Mouse (Mus musculus) mesoderm, embryonic 11.5 days (tissue): ENCODE data around the gene Necap1.

Experiments used
- DNase-seq: peaks from one replicate; pipeline ENCODE4 v3.0.0-alpha.2; 2012; ENCODE audit warnings: low read depth, low spot score

Gene Necap1

DNA sequence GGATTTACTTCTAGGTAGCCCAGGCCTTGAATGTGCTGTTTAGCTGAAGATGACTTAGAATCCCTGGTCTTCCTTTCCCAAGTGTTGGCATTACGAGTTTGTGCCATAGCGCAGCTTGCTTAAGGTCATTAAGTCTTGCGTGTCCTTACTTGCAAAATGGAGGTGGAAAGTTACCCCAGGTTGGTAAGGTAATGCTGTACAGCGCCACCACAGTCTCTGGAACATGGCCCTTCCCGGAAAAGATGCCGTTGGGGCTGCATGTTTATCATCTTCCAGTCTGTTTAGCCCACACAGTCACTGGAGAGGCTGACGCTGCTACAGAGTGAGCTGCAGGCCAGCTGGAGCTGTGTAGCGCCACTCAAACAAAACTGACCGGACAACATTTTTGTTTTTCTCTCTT is 9.3 kb downstream of the Necap1 start:
- DNase-seq: no peak

DNA sequence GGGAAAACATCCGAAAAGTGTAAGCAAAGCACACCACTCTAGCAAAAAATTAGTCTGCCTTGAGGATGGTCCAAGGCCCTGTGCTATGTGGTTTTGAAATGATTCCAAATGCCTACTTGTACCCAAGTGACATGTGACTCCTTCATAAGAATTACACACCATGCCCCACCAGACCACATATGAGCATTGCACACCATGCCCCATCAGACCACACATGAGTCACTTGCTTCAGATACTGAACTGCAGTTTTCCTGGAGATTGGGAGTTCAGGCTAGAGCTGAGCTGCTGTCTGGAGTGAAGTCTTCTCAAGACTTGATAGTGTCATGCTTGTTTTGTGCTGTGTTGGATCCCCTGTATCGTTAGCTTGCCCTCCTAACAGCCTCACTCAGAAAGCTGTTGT is 15.3 kb downstream of the Necap1 start:
- DNase-seq: no peak

DNA sequence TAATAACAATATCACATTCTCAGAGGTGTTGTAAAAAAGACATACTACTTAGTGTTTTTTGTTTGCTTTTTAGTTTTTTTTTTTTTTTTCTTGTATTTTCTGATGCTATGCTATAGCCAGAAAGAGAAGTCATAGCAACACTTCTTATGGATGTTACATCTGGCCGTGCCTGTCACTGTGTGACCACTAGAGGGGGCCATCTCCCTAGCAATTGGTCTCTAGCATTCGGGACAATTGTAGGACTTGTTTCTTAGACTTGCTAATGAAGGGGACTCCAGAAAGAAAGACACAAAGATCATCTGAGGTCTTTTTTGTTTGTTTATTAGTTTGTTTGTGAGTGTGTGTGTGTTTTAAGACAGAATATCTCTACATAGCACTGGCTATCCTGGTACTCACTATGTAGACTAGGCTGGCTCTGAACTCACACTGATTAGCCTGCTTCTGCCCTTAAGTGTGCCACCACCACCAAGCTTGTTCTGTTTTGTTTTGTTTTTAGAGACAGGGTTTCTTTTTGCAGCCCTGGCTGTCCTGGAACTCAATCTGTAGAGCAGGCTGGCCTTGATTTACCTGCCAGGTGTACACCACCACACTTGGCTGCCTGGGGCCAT is 18.3 kb downstream of the Necap1 start:
- peak; percentile 70 for DNase-seq

DNA sequence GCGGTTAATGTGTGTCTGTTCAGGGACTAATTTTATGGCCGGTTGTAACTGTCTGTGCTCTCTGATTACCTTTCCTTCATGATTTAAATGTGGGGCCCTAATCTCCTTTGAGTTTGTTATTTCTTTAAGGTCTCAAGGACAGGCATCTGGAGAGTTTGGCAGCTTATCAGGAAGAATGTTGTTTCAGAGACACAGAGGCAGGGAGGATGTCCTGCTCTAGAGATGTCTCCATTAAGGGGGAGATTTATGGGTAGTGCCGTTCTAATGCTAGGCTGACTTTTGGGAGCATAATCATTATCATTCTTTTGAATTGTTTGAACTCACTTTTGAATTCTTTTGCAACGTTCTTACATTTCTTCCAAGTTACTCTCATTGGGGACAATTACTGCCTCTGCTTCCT is 45.6 kb downstream of the Necap1 start:
- peak; percentile 8 for DNase-seq

DNA sequence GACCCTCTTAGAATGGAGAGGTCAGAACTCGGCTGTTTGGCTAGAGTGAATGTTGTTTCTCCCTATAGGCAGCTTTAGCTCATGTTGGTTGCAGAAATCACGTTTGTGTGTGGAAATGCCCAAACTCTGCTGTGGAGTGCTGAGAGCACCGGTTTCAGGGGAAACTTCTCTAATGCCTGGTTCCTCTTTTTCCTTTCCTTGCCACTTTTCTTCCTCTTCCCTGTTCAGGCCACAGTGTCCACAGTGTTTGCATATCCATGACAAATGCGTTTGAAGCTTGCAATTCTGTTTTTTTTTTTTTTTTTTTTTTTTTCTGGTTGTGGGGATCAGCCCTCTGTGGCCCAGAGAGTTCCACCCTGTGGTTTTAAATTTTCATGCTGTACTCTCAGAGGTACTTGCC is 47.2 kb downstream of the Necap1 start, which contains the start of gene Clec4a1:
Clec4a1 (plus strand) TSS at position 398 of the 400 bp plus-strand sequence.
- no peak for DNase-seq

DNA sequence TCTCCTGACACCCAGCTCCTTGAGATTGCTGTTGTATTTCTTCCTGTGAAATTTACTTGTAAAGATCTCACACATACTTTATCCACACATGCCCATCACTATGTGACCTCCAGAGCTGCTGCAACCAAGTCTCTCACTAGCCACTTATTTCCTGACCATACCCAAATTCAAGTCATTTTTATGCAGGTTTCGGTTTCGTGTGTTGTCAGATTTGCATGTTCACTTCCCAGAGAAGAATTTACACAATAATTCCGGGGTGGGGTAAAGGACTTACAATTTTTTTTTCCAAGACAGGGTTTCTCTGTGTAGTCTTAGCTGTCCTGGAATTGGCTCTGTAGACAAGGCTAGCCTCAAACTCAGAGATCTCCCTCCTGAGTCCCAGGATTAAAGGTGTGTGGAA is 60.6 kb downstream of the Necap1 start:
- no peak for DNase-seq
